Mouse (Mus musculus) left cerebral cortex, adult 2 months (tissue): ENCODE data around the gene B4galt5. TPM values are rescaled to one million over a fixed set of nuclear protein-coding genes. Genes with fewer than 3 reads are reported as not detected.
A peak's percentile ranks its signal among the peaks of the same experiment; 100 is the strongest.

Source experiments
- DNase-seq, 2 experiments: peaks; one replicate each; pipeline ENCODE4 v3.0.0; 2021 to 2022; ENCODE audit warnings: low spot score in 2 of 2, mixed read lengths in 1 of 2; ENCODE audit errors: extremely low spot score in 1 of 2
- H3K27ac ChIP-seq: fragments of 200-600 bp; 2 replicates; pipeline ENCODE4 v1.8.1; 2022
- H3K4me3 ChIP-seq: fragments of 200-600 bp; 2 replicates; pipeline ENCODE4 v1.8.1; 2022
- CTCF ChIP-seq: fragments of 200-600 bp; IDR thresholded peaks from 2 replicates; pipeline ENCODE4 v1.8.1; 2022; ENCODE audit warnings: antibody characterized with exemption, mild to moderate bottlenecking, moderate library complexity
- intact Hi-C: fragments of 180-260 bp; cut with DNase I; formaldehyde crosslinking; loops from one replicate; pipeline ENCODE4 v1.15.1; 2025
- total RNA-seq, 2 experiments: library from RNA; stranded (reverse); gene quantifications; 2 replicates each; pipeline ENCODE4 v1.2.3; 2021

Gene B4galt5
- total RNA-seq, 2 experiments from 2014 or later: 49.7 to 50.2 TPM

DNA sequence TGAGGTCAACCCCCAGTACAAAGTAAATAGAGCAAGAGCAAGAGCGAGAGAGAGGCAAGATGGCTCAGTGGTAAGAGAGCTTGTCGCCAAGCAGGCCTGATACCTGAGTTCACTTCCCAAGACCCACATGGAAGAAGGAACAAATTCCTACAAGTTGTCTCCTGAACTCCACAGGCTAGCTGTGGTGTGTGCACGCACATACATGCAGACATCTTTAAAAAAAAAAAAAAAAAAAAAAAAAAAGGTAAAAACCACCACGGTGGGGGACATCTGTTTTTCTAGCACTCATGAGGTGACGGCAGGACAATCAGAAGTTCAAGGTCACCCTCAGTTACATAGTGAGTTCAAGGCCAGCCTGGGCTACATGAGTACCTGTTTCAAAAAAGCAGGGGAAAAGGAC lies 26.7 kb upstream of the B4galt5 start:
- intact Hi-C loops: no loop called here
- DNase-seq: no peak
- no peak overlapping the region for H3K27ac ChIP-seq
- TF ChIP-seq CTCF: no peak
- no peak overlapping the region for H3K4me3 ChIP-seq

DNA sequence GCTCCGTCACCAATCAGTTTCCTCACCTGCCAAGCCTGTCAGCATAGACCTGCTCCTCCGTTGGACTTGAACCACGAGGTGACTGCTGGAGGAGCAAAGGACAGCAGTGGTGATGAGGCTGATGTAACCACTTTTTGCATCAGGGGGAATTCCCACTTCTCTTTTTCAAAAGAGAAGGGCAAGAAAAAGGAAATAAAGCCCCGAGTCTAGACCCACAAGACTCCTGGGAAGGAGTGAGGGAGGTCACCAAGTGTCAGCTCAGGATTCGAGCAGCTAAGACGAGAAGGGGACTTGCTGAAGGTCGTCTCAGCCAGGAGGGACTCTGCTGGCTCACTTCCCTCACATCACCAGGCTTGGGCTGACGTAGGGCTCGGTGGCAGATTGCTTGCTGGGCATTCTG lies 26.2 kb upstream of the B4galt5 start:
- no peak for TF ChIP-seq CTCF
- H3K27ac ChIP-seq: no peak overlapping the region
- no peak overlapping the region for H3K4me3 ChIP-seq
- intact Hi-C loops: no loop called here
- no peak for DNase-seq

GRCm38 (mm10) chr2:167374191-167374805 lies 25.3 kb upstream of the B4galt5 start:
- TF ChIP-seq CTCF: no peak
- intact Hi-C loops: no loop called here
- no peak overlapping the region for H3K27ac ChIP-seq
- no peak overlapping the region for H3K4me3 ChIP-seq
- peak in 1 of 2 experiments; percentile 44 for DNase-seq

DNA sequence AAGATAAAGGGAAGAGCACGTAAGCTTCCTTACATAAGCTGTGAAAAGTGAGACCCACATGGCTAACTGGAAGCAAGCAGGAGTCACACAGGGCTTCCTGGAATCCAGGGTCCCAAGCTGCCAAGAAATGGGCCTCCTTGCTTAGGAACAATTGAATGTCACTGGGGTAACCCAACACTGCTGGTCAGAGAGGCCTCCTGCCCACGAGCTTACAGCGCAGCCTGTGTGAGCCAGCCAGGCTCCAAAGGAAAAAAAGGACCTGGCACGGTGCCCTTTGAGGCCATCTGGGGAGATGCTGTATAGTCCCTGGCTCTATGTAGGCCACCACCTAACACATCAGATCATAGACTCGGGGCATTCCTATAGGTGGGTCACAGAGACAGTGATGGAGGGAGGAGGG lies 24.3 kb upstream of the B4galt5 start:
- no peak for TF ChIP-seq CTCF
- H3K4me3 ChIP-seq: no peak overlapping the region
- peak; percentile 23 to 54 for DNase-seq
- 0 out of 2 replicates have a peak overlapping the region, but pooled peaks have one; percentile 30 for H3K27ac ChIP-seq
- intact Hi-C loops: no loop called here

- DNase-seq: no peak
- no peak overlapping the region for H3K27ac ChIP-seq
- no peak overlapping the region for H3K4me3 ChIP-seq
- intact Hi-C loops: no loop called here
- TF ChIP-seq CTCF: no peak
Measured at GRCm38 (mm10) chr2:167371506-167371905, 22.5 kb upstream of the B4galt5 start.

GRCm38 (mm10) chr2:167368328-167368727 lies 19.3 kb upstream of the B4galt5 start:
- no peak for DNase-seq
- Histone ChIP-seq H3K4me3 (no peak overlapping the region), H3K27ac (no peak overlapping the region)
- TF ChIP-seq CTCF: no peak
- intact Hi-C loops: no loop called here

DNA sequence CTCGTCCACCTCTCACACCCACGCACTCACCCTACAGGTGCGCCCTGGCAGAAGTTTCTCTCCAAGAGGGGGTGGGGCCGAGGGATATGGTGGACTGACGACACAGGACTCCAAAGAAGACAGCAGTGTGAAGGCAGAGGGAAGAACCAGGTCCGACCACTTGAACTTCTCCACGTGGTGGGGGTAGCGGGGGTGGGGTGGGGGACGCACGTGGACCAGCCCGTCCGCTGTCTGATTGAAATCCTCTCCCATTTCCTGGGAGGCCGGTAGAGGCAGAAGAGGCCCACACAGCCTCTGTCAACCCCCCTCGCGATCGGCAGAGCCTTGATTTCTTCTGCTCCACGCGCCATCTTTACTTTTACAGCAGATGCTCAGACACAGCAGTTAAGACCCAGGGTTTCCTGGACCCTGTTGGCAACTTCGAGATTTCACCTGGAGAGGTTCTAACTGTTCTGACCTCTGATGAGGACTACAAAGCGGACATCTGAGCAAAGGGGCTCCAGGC lies 18.8 kb upstream of the B4galt5 start:
- Histone ChIP-seq H3K4me3 (no peak overlapping the region), H3K27ac (no peak overlapping the region)
- TF ChIP-seq CTCF: no peak
- intact Hi-C loops: no loop called here
- no peak for DNase-seq

GRCm38 (mm10) chr2:167367325-167367724 lies 18.3 kb upstream of the B4galt5 start:
- TF ChIP-seq CTCF: no peak
- intact Hi-C loops: no loop called here
- no peak for DNase-seq
- Histone ChIP-seq H3K4me3 (no peak overlapping the region), H3K27ac (no peak overlapping the region)

DNA sequence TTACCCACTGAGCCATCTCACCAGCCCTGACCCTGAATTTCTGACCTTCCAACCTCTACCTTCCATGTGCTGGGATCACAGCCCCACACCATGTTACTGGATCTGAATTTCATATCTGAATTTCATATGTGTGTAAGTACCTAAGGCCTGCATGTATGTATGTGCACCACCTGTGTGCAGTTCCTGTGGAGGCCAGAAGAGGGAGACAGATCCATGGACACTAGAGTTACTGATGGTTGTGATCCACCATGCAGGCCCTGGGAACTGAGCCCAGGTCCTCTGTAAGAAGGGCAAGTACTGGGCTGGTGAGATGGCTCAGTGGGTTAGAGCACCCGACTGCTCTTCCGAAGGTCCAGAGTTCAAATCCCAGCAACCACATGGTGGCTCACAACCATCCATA lies 16.1 kb upstream of the B4galt5 start:
- no peak; the same call in none of the 2 replicates for TF ChIP-seq CTCF
- no peak overlapping the region for H3K4me3 ChIP-seq
- H3K27ac ChIP-seq: no peak overlapping the region
- no peak for DNase-seq
- intact Hi-C loops: no loop called here

DNA sequence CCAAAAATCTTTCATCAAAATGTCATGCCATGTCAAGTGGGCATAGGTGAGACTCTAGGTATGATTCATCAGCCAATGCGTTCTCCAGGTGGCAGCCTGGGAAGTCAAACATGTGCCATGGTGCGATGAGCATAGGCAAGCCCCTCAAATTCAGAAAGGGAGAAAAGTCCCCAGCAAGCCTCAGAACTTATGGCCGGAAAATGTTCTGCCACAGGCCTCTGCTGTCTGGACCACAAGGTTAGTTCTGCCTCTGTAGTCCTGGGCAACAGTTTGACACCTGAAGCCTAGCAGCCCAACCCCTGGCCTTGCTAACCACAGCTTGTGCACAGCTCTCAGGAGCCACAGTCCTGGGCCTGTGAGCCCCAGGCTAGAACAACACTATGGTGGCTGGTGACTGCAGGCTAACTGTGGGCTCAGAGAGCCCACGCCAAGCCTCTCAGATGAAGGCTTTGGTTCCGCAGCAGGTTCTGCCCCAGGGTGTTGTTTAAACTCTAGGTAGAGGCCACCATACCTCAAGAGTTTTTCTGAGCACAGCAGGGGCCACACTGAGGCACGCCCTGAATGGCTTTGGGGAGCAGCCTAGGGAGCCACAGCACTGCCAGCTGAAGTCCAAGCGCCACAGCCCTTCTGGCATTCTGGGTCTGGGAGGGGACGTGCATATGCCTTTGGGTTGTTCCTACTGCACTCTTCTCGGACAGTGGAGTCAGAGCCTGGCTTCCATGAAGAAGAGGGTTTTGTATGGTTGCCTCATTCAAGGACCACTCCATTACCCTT lies 14.5 kb upstream of the B4galt5 start:
- DNase-seq: no peak
- no peak overlapping the region for H3K4me3 ChIP-seq
- TF ChIP-seq CTCF: no peak
- intact Hi-C loops: no loop called here
- H3K27ac ChIP-seq: no peak overlapping the region

GRCm38 (mm10) chr2:167358499-167358898 lies 9.5 kb upstream of the B4galt5 start:
- intact Hi-C loops: loop anchor here (5.0 kb wide), 1 partner anchor 44 kb away; no protein-coding TSS in a partner anchor
- H3K4me3 ChIP-seq: no peak overlapping the region
- no peak for DNase-seq
- TF ChIP-seq CTCF: no peak
- H3K27ac ChIP-seq: no peak overlapping the region

DNA sequence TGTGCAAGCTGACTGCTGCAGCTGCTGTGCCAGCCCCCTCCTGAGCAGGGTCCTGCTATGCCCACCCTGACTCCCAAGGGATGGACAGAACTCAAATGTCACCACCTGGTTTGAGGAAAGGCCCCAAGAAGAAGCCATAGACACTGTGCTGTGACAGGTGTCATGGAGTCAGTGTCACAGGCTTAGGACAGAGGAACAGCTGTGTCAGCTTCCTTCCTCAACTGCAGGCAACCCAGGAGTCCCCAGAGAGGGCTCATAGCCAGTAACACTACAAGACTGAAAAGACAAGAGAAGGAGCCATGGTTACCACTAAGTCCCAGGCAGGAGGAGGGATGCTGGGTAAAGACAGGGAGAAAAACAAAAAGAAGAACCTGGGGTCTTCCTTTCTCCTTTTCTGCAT lies 7.9 kb upstream of the B4galt5 start:
- DNase-seq: no peak
- intact Hi-C loops: loop anchor here (5.0 kb wide), 1 partner anchor 45 kb away; no protein-coding TSS in a partner anchor
- no peak for TF ChIP-seq CTCF
- Histone ChIP-seq H3K27ac (no peak overlapping the region), H3K4me3 (no peak overlapping the region)
